Mouse (Mus musculus): ENCODE measurements around the gene P2rx5.

P2rx5 gene

DNA sequence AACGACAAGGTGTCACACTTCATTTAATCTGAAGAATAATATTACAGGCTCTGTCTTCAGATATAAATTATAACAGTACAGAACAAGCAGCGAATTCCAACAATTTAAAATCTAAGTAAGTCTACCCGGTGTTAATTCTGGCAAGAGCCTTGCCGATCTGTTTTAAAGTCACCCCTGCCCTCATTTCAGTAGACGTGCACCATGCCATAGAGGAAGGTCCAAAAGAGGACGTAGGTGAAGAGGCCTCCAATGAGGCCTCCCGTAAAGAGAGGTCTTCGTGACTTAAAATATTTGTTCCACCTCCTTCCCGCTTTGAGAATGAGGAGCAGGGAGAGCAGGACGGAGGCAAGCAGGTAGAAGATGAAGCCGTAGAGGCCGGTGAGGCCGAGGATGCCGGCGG is 16.0 kb downstream of the P2rx5 start:
- in situ Hi-C loops (cut with MboI) = no loop called here

DNA sequence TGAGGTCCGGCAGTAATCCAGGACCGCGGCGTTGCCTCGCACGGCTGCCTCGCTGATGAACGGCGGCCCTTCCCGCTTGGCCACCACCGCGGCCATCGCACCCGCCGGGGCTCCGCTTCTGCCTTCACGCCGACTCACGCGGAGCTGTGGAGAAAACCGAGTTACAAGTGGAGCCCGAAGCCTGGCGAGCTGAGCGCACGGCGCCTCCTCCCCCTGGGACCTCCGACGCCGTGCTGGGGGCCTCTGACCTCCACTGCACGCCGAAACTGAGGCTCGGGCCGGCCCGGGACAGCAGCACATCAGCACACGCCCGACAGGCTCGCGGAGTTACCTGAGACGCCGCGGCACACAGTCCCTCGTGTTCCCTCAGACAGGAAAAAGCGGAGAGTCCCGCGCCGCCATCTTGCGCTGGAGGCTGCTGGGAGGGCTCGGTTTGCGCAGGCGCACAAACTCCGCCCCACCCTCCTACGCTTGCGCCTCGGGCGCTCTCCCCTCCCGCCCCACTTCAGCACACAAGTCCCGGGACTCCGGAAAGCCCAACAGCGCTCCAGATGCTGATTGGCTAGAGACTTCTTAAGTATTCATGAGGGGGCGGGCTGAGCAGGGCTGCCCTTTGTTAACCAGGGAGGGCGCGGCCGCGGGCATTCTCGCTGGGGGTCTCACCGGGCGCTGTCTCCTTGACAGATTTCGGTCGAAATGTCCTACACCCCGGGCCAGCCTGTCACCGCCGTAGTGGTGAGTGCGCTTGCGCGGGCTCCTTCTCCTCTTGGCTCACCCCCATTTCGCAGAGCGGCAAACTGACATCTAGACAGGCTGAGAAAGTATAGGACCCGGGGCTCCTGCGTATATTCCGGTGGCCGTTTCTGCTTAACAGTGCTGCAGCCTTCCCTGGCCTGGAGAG is 16.6 kb downstream of the P2rx5 start, which contains the start of the genes Emc6 and Tax1bp3:
Emc6 (minus strand) TSS at position 430 of the 901 bp plus-strand sequence.
Tax1bp3 (plus strand) TSS at position 476 of the 901 bp plus-strand sequence.
- in situ Hi-C loops (cut with MboI) = no loop called here

DNA sequence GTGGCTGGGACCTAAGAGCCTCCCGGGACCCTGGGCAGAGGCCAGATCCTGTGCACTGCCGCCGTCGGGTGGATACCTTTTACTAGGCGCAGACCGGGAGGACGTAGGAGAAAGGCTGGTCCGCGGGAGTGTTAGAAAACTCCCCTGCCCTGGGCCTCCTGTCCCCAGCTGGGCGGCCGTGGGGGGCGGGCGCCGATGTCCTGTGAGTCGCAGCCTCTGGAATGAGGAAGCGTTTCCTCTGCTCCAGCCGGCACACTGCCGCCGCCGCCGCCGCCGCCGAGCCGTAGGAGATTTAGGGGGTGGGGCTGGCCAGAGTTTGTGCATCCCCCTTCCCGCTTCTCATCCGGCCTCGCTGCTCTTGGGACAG is 17.3 kb downstream of the P2rx5 start:
- in situ Hi-C loops (cut with MboI) = no loop called here

DNA sequence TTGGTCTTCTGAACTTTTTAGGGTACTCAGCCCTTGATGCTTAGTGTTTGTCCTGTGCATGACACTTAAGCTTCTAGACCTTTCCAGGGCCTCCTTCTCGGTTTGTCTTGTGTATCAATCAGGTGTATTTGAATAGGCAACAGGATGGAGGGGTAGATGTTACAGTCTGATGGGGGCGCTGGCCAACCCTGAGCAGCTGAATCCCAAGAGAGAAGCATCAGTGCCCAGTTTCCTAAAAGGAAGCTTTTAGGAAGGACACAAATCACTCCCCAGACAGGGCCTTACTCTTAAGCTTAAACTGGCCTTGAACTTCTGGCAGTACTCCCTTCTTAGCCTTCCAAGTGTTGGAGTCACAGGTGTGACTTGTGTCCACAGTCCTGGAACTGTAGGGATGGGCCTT is 17.7 kb downstream of the P2rx5 start:
- in situ Hi-C loops (cut with MboI) = no loop called here

DNA sequence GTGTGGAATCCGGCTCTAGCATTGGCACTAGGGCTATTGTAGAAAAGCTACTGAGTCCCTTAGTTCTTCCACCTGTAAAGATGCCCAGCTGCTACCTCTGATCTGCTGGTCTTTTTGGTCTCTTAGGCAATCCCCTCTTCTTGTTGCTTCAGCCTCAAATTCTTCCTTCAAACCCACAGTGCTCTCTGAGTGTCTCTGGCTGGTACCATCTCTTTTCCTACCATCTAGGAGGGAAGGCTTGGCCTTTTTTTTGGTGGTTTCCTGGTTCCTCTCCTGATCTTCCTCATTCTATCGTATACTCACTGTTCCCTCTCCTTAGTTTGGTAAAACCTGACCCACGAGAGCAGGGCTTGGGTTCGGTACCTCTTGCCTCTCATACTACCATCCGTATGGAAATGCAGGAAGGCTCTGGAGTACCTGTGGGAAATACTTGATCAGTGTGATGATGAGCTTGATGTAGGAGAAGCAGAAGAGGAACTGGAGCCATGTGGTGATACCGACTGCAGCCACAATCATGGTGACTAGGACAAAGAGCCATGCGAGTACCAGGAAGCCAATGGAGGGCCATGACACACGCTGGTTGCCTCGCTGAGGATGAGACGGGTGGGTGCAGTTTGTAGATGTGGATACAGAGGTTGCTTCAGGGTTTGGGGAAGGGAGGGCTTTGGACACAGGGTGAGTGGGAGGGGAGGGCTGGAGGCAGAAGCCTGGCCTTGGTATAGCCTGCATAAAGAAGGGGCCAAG is 25.8 kb downstream of the P2rx5 start:
- in situ Hi-C loops (cut with MboI) = no loop called here

DNA sequence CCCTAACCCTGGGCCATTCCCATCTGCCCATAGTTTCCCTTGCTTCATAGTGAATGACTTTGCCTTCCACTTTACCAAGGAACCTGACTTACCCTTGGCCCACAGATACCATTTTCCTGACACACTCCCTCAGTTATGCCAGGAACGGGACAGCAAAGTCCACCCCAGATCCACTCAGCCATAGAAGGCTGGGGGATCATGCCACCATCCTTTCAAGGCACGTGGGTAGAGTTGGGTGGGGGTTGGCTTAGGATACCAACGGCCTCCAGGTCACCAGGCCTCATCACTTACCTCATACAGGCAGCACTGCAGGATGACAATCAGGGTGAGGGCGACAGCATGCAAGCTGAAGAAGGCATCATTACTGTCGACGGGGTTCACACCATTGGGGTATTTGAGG is 27.0 kb downstream of the P2rx5 start:
- in situ Hi-C loops (cut with MboI) = no loop called here

DNA sequence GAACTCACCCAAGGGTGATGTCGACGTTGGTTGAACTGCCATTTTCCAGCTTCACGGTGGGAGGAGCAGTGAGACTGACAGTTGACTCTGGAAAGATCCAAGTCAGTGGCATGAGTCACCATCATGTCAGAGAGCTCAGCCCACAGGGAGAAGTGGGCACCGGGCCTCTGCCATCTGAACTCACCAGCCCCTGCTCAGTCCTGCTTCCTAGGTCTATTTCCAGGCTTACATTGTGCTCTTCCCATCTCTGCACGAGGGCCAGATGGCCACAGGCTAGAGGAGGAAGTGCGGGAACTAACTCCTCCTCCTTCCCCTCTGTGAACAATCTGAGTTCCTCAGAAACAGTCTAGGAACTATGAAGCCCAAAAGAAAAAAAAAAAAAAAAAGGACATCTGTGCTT is 32.8 kb downstream of the P2rx5 start:
- in situ Hi-C loops (cut with MboI) = no loop called here

DNA sequence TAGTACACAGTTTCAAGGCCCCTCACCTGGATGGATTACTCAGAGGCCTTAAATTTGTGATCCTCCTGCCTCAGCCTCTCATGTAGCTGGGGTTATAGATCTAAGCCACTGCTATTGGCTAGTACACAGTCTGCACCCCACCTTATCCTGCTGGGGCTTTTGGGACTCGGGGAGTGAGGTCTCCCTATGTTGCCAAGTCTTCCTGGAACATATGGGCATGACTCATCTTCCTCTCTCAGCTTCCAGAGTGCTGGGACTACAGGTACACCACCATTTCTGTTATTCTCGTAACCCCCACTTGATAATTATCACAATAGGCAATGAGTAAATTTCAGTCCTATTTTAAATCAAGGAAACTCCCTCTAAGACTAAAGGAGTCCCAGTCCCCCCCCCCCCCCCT is 34.2 kb downstream of the P2rx5 start:
- in situ Hi-C loops (cut with MboI) = no loop called here

DNA sequence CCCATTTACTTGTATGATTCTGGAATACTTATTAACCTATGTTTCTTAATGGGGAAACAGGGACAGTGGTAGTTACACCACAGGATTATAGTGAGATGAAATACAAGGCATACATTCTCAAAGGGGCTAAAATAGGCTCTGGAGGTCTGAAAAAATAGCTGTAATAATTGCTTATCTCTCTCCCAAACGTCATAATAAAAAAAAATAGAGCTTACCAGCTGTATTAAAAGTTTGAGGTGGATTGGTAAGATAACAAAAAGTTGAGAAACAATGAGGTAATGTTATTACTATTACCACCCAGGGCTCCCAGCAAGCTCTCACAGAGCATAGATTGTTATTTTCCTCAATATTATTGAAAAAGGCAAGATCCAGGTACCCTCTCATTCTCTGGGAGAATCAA is 38.0 kb downstream of the P2rx5 start:
- in situ Hi-C loops (cut with MboI) = no loop called here

DNA sequence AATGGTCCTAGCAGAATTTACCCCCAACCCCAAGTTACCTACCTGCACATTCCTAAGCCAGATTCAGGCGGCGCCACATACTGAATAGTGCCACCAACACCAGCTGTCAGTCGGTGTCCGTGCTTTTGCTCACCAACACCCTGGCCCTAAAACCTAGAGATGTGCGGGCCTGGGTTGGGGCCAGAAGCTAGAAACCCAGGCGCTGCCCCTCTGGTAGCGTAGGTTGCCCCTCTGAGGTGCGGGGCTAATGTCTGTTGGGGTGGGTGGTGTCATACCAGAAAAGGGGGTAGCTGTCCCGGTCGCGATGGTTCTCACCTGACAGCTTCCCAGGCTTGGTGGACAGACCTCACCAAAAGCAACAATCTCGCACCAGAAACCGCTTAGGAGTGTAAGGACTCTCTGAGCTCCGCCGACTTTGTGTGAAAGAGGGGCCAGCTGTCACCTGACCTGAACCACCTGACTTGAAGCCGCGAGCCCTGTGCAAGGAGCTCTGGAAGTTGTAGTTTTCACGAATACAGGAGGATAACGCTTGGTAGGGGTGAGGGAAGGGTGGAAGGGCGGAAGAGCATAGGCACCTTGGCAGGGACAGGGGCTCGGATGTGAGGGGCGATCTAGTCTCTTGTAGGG is 38.5 kb downstream of the P2rx5 start, which contains the start of gene Ctns:
Ctns (minus strand) TSS at position 440 of the 627 bp plus-strand sequence.
- in situ Hi-C loops (cut with MboI) = no loop called here

DNA sequence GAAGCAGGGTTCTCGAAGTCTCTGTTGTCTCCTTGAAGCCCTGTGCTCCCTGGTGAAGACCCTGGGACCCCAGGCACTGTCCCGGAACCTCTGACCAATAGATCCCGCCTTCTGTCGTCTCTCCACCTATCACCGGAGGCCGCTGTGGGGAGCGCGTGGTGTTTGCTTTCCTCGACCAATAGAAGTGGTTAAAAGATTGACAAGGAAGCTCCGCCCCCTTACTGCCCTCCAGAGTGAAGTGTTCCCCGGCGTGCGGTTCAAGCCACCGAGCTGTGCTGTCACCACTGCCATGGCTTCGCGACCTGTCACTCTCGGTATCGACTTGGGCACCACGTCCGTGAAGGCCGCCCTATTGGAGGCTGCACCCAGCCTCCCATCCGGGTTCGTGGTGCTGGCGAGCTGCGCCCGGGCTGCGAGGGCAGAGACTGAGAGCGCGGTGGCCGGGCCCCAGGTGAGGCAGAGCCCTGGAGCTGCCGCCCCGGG is 39.0 kb downstream of the P2rx5 start, which contains the start of gene Shpk:
Shpk (plus strand) TSS at position 231 of the 483 bp plus-strand sequence.
- in situ Hi-C loops (cut with MboI) = no loop called here

DNA sequence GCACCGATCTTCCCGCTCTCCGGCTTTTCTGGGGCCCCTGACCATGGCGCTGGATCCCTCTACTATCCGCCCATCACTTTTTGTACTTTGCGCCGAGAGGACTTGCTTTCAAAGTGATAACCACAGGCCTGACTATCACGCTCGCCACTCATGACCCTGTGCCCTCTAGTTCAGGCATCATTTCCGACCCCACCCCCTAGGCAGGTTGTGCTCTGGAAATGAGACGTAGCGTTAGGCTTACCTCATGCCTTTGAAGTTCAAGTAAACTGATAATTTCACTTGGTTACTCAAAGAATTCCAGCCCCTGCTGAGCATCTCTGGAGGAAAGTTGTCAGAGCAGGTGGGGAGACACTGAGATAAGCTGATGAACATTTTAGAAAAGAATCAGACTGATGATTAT is 39.7 kb downstream of the P2rx5 start:
- in situ Hi-C loops (cut with MboI) = no loop called here

DNA sequence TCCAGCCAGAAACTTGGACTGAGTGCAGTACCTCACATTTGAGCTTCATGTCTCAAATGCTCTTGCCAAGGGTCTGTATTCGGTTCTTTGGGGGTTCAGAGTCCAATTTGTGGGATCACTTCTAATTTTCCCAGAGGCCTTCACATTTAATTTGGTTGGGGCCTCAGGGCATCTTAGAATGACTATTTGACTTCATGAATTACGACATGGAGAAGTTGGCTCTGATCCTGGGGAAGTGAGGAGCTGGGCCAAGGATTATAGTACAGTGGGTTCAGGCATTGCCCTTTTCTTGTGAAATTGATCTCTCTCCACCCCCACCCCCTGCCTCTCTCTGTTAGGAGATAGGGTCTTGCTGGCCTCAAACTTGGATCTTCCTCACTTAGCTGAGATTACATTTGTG is 40.8 kb downstream of the P2rx5 start:
- in situ Hi-C loops (cut with MboI) = no loop called here

DNA sequence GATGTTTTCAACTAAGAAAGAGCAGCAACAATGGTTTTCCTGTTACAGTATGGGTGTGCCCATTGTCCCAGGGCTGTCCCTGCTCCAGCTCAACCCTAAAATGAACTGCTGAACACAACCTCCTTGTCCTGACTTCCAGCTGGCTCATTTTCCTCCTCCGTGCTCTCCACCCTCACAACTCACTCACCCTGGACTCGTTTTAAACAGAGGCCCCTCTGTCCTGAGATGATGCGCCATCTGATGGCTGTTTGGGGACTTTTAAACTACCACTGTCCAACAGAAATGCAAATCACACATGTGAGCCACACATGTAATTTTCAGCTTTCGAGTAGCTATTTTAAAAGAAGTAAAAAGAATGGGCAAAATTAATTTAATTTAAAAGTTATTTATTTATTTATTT is 41.4 kb downstream of the P2rx5 start:
- in situ Hi-C loops (cut with MboI) = no loop called here

DNA sequence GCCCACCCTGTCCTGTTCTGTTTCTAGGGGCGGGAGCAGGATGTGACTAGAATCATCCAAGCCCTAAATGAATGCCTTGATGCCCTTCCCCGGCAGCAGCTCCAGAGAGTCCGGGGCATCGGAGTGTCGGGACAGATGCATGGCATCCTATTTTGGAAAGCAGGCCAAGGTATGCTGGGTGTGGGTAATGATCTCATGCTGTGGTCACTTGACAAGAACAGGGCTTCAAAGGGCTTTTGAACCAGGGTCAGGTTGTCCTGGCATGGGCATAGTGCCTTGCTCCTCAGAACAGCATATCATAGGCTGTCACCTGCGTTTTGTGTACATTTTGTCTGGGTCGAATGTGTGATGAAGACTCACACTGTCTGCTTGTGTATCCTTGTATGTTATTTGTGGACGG is 43.7 kb downstream of the P2rx5 start:
- in situ Hi-C loops (cut with MboI) = no loop called here

DNA sequence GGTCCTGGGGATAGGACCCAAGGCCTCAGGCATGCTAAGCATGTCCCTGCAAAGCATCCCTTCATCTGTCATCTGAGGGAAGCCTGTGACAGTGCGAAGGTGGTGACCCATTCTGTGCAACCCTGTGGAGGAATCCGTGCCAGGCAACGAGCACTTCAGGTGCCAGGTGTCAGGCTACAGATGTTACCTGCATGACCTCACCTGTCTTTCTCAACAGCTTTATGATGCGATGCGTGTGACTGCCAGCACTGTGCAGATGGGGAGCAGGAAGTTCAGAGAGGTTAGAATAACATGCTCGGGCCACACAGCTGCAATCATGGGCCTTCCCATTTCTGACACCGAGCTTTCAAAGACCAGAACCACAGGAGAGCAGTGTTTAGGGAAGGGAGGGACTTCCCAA is 45.0 kb downstream of the P2rx5 start:
- in situ Hi-C loops (cut with MboI) = no loop called here

DNA sequence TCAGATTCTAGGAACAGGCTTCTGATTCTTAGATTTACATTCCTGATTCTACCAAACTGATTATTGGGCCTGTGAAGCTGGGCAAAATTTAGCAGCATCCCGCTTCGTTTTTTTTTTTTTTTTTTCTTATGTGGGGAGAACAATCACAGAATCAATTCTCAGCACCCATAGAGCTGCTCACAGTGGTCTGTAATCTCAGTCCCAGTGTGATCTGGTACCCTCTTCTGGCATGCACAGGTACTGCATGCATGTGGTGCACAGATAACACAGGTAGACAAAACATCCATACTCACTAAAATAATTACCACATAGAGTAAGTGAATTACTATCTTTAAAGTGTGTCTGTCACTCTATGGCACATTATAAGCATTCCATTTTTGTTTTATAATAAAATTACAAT is 47.4 kb downstream of the P2rx5 start:
- in situ Hi-C loops (cut with MboI) = no loop called here

DNA sequence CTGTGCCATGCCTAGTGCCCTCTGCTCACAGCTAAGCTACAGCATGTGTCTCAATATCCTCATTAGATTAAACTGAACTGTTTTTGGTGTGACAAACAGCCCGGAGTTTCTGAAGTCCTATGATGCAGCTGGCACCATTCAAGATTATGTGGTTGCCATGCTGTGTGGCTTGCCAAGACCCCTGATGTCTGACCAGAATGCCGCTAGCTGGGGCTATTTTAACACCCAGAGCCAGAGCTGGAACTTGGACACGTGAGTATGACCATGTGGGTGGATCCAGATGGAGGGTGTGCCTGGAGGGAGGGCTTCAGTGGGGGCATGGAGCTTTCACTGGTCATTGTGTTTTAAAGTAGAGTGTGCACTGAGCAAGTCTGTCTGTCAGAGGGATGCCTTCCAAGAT is 53.7 kb downstream of the P2rx5 start:
- in situ Hi-C loops (cut with MboI) = no loop called here

DNA sequence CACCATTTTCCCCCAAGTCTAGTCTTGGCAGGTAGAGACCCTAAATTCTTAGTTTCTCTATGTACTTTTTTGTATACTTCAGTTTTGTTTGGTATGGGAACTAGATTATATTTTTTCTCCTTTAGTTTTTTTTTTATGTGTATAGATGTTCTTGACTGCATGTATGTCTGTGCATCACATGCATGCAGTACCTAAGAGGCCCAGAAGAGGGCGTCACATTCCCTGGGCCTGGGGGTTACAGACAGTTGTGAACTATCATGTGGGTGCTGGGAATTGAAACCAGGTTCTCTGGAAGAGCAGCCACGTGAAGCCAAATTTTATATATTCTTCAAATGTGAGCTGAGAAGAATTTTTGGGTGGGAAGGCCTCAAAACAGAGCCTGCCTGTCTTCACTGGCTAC is 59.5 kb downstream of the P2rx5 start:
- in situ Hi-C loops (cut with MboI) = no loop called here

DNA sequence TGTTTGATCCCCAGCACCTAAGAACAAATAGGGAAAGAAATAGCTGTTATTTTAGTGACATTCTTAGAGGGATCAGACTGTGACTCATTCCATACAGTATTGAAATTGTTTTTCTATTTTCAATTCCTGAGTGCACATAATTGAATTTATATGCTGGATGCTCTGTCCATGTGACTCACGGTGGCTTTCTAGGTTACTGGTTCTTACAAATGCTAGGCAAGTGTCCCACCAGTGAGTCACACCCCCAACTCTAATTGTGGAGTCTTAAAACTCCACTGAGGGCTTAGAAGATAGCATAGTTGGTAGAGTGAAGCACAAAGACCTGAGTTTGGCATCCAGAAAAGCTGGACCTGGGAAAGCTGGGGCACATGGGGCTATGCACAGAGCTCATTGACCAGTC is 60.4 kb downstream of the P2rx5 start:
- in situ Hi-C loops (cut with MboI) = no loop called here

All from mature B cell (primary cell).